Mouse (Mus musculus) small intestine, adult 2 months (tissue): ENCODE measurements around the gene Pla2g5.

ENCODE experiments used
- CTCF ChIP-seq: fragments of 200-500 bp; IDR thresholded peaks from 2 replicates; pipeline ENCODE4 v1.5.1; 2012; ENCODE audit warnings: low read depth, mild to moderate bottlenecking, control low read depth, inconsistent platforms, low read length, moderate library complexity, mixed read lengths; ENCODE audit not compliant: insufficient replicate concordance, insufficient read length; ENCODE audit errors: extremely low read depth
- POLR2A ChIP-seq: fragments of 200-500 bp; IDR thresholded peaks from 2 replicates; pipeline ENCODE4 v1.6.1; 2012; ENCODE audit warnings: low read depth, mild to moderate bottlenecking, control low read depth, inconsistent platforms, low read length, moderate library complexity

DNA sequence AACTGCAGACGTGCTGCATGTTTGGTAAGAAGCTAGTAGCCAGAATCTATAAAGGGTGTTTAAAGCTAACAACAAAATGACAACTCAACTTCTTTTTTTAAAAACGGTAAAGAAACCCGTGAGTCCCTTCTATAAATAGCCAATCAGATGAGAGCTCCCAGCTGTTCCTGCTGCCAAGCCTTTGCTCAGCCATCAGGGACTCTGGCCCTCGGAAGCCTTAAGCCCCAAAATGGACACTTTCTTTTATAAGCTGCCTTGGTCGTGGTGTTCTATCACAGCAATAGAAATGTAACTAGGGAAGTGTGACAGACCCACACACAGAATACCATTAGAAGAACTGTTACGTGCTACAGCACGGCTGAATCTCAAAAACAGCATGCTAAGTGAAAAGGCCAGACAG lies 36.1 kb upstream of the Pla2g5 start:
- no peak for TF ChIP-seq CTCF
- no peak for TF ChIP-seq POLR2A
